Mouse (Mus musculus) lung, embryonic 16.5 days (tissue): ENCODE measurements around the gene Gch1. TPM values are rescaled to one million over a fixed set of nuclear protein-coding genes. Genes with fewer than 3 reads are reported as not detected.
A peak's percentile ranks its signal among the peaks of the same experiment; 100 is the strongest.

Experiments
- ATAC-seq: fragments of 200-750 bp; cut with Nextera tagmentation; 2 replicates; pipeline ENCODE4 v1.8.0; 2017; ENCODE audit warnings: low read depth, mild to moderate bottlenecking, moderate library complexity
- H3K27ac ChIP-seq: fragments of 300-500 bp; sonication (generic); 2 replicates; pipeline ENCODE4 v1.5.1; 2014; ENCODE audit warnings: mild to moderate bottlenecking, control low read depth, low read length
- H3K27me3 ChIP-seq: fragments of 300-500 bp; sonication (generic); 2 replicates; pipeline ENCODE4 v1.6.1; 2014; ENCODE audit warnings: low read depth, low read length, mixed read lengths; ENCODE audit not compliant: control insufficient read depth, insufficient read depth
- H3K36me3 ChIP-seq: fragments of 300-500 bp; sonication (generic); 2 replicates; pipeline ENCODE4 v1.6.1; 2014; ENCODE audit warnings: low read length; ENCODE audit not compliant: control insufficient read depth, insufficient read depth
- H3K4me1 ChIP-seq: fragments of 300-500 bp; sonication (generic); replicated peaks from 2 replicates; pipeline ENCODE4 v1.6.1; 2014; ENCODE audit warnings: low read length, mixed read lengths; ENCODE audit not compliant: control insufficient read depth, insufficient read depth
- H3K4me2 ChIP-seq: fragments of 300-500 bp; sonication (generic); 2 replicates; pipeline ENCODE4 v1.6.1; 2014; ENCODE audit warnings: low read depth, low read length, control low read depth
- H3K4me3 ChIP-seq: fragments of 300-500 bp; sonication (generic); 2 replicates; pipeline ENCODE4 v1.5.1; 2014; ENCODE audit warnings: mild to moderate bottlenecking, low read length, control low read depth
- H3K9ac ChIP-seq: fragments of 300-500 bp; sonication (generic); 2 replicates; pipeline ENCODE4 v1.6.1; 2014; ENCODE audit warnings: low read length, control low read depth
- H3K9me3 ChIP-seq: fragments of 300-500 bp; sonication (generic); 2 replicates; pipeline ENCODE4 v1.6.1; 2016; ENCODE audit warnings: low read length; ENCODE audit not compliant: control insufficient read depth
- WGBS: fragments of 180-500 bp; shearing (Covaris S2); extraction: QIAGEN DNeasy Blood & Tissue Kit; methylation state at CpG from one replicate; pipeline ENCODE4 v1.1.7; 2014; 5-methylcytosine and 5-hydroxymethylcytosine counted together
- polyA plus RNA-seq: library from polyadenylated mRNA; unstranded; fragments of >200 nt; fragmentation: Nextera tagmentation; extraction: Ambion mirVana; gene quantifications from 2 replicates; pipeline ENCODE4 v1.2.1, GENCODE M21; 2015

The Gch1 gene
- 4.6 and 5.6 TPM in 2 replicates for polyA plus RNA-seq

DNA sequence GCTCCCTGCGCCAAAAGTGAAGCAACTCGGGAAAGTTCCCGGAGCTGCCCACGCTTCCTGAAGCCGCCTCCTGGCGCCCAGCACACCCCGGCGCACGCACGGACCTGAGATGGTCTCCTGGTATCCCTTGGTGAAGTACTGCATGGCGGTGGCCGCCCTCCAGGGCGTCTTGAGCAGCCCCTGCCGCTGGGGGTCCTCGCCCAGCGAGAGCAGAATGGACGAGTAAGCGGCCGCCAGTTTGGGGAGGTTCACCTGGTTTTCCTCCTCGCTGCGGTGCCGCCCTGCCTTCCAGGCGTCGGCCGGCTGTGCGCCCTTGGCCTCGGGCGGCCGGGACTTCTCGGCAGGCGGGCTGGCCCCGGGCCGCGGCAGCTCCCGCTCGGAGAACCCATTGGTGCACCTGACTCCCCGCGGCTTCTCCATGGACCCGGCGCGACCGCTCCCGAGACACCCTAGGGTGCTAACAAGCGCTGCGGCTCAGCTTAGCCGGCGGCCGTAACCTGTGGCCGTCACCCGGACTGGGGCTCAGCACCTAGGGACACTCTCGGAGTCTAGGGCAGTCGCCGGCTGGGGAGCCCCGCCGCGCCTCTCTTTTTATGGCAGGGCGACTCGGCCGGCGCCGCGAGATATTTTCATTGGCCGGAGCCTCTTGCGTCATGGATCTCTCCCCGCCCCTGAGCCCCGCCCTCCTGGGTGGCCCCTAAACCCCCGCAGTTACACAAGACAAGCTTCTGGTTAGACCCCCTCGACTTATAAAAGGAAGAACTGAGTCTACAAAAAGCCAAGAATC, at the start of gene Gch1:
TSS of gene Gch1 (minus strand) at position 566 of the 787 bp plus-strand sequence.
- H3K9me3 ChIP-seq, result no peaks in the 10 kb centered on the region
- H3K27ac ChIP-seq, result peak within 1 kb of the TSS; percentile 53; the same call in 1 of the 2 replicates
- no peaks in the 10 kb centered on the region for H3K36me3 ChIP-seq
- peak within 1 kb of the TSS; percentile 70 for H3K4me3 ChIP-seq
- H3K4me2 ChIP-seq, result peak within 1 kb of the TSS; percentile 85
- H3K27me3 ChIP-seq, result peaks cover 11% of the 10 kb centered on the region
- WGBS, result 0% methylated on average over 68 of the region's 68 CpGs
- H3K9ac ChIP-seq, result peak within 1 kb of the TSS; percentile 64
- peaks cover 9% of the 10 kb centered on the region; the same call in 1 of the 2 replicates for H3K4me1 ChIP-seq
- peak; percentile 91 for ATAC-seq

DNA sequence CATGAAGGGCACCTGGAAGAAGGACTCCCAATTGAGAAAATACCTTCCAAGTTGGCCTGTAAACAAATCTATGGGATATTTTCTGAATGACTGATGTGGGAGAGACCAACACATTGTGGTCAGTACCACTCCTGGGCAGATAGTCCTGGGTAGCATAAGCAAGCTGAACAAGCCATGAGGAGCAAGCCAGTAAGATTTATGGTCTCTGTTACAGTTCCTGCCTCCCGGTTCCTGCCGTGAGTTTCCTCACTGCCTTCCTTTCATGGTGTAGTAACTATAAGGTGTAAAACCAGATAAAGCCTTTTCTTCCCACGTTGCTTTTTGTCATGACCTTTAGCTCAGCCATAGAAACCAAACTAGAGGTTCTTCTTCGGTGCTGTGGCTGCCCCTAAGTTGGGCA, 48.1 kb upstream of the Gch1 start:
- no peak overlapping the region for H3K9ac ChIP-seq
- no peak for ATAC-seq
- 80% methylated on average over 4 of the region's 4 CpGs for WGBS

GRCm38 (mm10) chr14:47236491-47236890, 47.3 kb upstream of the Gch1 start:
- no peaks in the 10 kb centered on the region for H3K9me3 ChIP-seq
- no peak overlapping the region for H3K4me2 ChIP-seq
- WGBS, result 92% methylated on average over 7 of the region's 7 CpGs

More for the DNA sequence above, 48.1 kb upstream of the Gch1 start:
- H3K4me2 ChIP-seq, result no peak overlapping the region
- H3K36me3 ChIP-seq, result no peaks in the 10 kb centered on the region
- no peaks in the 10 kb centered on the region for H3K9me3 ChIP-seq
- H3K27me3 ChIP-seq, result no peaks in the 10 kb centered on the region
- no peaks in the 10 kb centered on the region for H3K4me1 ChIP-seq
- no peak overlapping the region for H3K27ac ChIP-seq
- no peak overlapping the region for H3K4me3 ChIP-seq

DNA sequence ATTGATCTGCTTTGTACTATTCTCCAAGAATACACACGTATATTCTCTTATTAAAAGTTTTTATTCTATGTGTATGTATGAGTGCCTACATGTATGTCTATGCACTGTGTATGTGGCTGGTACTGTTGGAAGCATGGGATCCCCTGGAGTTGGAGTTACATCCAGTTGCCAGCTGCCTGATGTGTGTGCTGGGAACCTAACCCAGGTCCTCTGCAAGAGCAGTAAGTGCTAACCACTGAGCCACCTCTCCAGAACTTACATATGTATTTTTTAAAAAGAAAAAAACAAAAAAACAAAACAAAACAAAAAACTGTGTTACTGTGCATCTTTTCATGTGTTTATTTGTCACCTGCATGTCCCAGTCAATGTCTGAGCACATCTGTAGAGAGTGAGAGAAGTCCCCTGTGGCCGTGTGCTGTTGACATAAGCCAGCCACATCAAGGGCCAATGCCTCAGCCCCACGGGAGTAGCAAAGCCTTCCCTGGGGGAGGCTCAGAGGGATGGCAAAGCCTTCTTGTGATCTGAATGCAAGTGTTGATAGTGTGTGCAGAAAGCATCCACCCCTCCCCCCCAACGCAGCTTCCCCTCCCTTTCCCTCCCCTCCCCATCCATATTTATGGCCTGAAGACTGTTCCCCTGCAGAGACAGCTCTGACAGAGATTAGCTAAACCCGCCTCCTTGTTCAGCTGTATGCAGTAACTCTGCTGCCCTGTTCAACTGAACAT, 45.5 kb upstream of the Gch1 start:
- WGBS, result 69% methylated on average over 5 of the region's 5 CpGs
- Histone ChIP-seq H3K4me3 (no peak overlapping the region), H3K27ac (no peak overlapping the region), H3K9ac (no peak overlapping the region), H3K27me3 (no peaks in the 10 kb centered on the region), H3K9me3 (no peaks in the 10 kb centered on the region), H3K4me2 (no peak overlapping the region), H3K4me1 (no peaks in the 10 kb centered on the region), H3K36me3 (no peaks in the 10 kb centered on the region)
- ATAC-seq, result no peak

More at GRCm38 (mm10) chr14:47236491-47236890, 47.3 kb upstream of the Gch1 start:
- no peaks in the 10 kb centered on the region for H3K36me3 ChIP-seq
- H3K27me3 ChIP-seq, result no peaks in the 10 kb centered on the region
- no peak overlapping the region for H3K9ac ChIP-seq
- no peak overlapping the region for H3K4me3 ChIP-seq
- no peak overlapping the region for H3K27ac ChIP-seq
- H3K4me1 ChIP-seq, result no peaks in the 10 kb centered on the region
- no peak for ATAC-seq

- Histone ChIP-seq H3K4me1 (no peaks in the 10 kb centered on the region), H3K9ac (no peak overlapping the region), H3K9me3 (no peaks in the 10 kb centered on the region), H3K36me3 (no peaks in the 10 kb centered on the region), H3K4me2 (no peak overlapping the region), H3K4me3 (no peak overlapping the region), H3K27ac (no peak overlapping the region), H3K27me3 (no peaks in the 10 kb centered on the region)
- WGBS, result 85% methylated on average over 3 of the region's 3 CpGs
- ATAC-seq, result no peak
Observed at GRCm38 (mm10) chr14:47234032-47234431, 44.8 kb upstream of the Gch1 start.

- Histone ChIP-seq H3K9me3 (no peaks in the 10 kb centered on the region), H3K27ac (no peak overlapping the region), H3K4me3 (no peak overlapping the region), H3K4me2 (no peak overlapping the region), H3K4me1 (no peaks in the 10 kb centered on the region), H3K27me3 (no peaks in the 10 kb centered on the region), H3K36me3 (no peaks in the 10 kb centered on the region), H3K9ac (no peak overlapping the region)
- WGBS, result 43% methylated on average over 2 of the region's 2 CpGs
- ATAC-seq, result no peak
Observed at GRCm38 (mm10) chr14:47233602-47234001, 44.4 kb upstream of the Gch1 start.

DNA sequence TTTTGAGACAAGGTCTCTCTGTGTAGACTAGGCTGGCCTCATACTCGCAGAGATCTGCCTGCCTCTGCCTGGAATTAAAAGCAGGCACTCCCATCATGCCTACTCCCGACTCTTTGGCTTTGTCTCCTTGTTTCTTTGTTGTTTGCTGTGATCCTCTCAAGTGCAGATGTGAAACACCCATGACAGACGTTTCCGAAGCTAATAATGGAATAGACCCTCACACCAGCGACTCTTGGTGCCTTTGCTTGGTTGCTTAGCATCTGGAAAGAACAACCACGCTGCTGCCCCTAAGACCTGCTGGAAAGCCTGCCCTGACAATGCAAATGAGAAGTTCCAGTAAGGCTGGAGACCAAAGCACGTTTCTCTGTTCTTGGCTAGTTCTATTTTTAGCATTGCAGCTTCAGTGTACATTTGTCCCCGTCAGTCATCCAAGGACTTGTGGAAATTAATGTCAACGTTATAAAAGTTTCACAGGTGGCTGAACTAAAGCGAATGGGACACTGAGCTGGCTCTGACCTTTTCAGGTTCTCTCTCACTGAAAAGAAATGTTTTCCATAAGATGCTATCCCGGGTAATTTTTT, 40.7 kb upstream of the Gch1 start:
- Histone ChIP-seq H3K27ac (no peak overlapping the region), H3K4me3 (no peak overlapping the region), H3K9ac (no peak overlapping the region), H3K4me1 (no peaks in the 10 kb centered on the region), H3K9me3 (no peaks in the 10 kb centered on the region), H3K4me2 (no peak overlapping the region), H3K27me3 (no peaks in the 10 kb centered on the region), H3K36me3 (no peaks in the 10 kb centered on the region)
- 63% methylated on average over 11 of the region's 11 CpGs for WGBS
- no peak for ATAC-seq

- Histone ChIP-seq H3K4me3 (no peak overlapping the region), H3K9ac (no peak overlapping the region), H3K27me3 (no peaks in the 10 kb centered on the region), H3K9me3 (no peaks in the 10 kb centered on the region), H3K4me1 (no peaks in the 10 kb centered on the region), H3K27ac (no peak overlapping the region), H3K36me3 (no peaks in the 10 kb centered on the region), H3K4me2 (no peak overlapping the region)
- ATAC-seq, result no peak
- 88% methylated on average over 8 of the region's 8 CpGs for whole genome bisulfite sequencing
Observed at GRCm38 (mm10) chr14:47225931-47226330, 36.7 kb upstream of the Gch1 start.
